Mouse (Mus musculus) kidney, postnatal 0 days (tissue): ENCODE measurements at regions not wholly inside any gene's neighbourhood (a gene's known extent, or its start where the extent isn't known, plus 50 kb on each side); places are given as distances from the start of the nearest gene placed in this dataset.
A peak's percentile ranks its signal among the peaks of the same experiment; 100 is the strongest.

Experiments used
- ATAC-seq: fragments of 200-750 bp; cut with Nextera tagmentation; replicated peaks from 2 replicates; pipeline ENCODE4 v1.8.0; 2017; ENCODE audit warnings: low read depth, moderate number of reproducible peaks, moderate TSS enrichment, moderate library complexity; ENCODE audit not compliant: low FRiP score
- DNase-seq: peaks from one replicate; pipeline ENCODE4 v3.0.0-alpha.2; 2016; ENCODE audit warnings: low spot score
- H3K27ac ChIP-seq: fragments of 300-500 bp; sonication (generic); 2 replicates; pipeline ENCODE4 v1.5.1; 2014; ENCODE audit warnings: mild to moderate bottlenecking
- H3K27me3 ChIP-seq: fragments of 300-500 bp; sonication (generic); 2 replicates; pipeline ENCODE4 v1.6.1; 2014; ENCODE audit warnings: low read length, mixed read lengths; ENCODE audit not compliant: insufficient read depth
- H3K36me3 ChIP-seq: fragments of 300-500 bp; sonication (generic); 2 replicates; pipeline ENCODE4 v1.6.1; 2014; ENCODE audit warnings: low read length, mixed read lengths; ENCODE audit not compliant: insufficient read depth
- H3K4me1 ChIP-seq: fragments of 300-500 bp; sonication (generic); replicated peaks from 2 replicates; pipeline ENCODE4 v1.6.1; 2014; ENCODE audit warnings: antibody characterized with exemption, low read length, mixed read lengths; ENCODE audit not compliant: insufficient read depth
- H3K4me2 ChIP-seq: fragments of 300-500 bp; sonication (generic); 2 replicates; pipeline ENCODE4 v1.6.1; 2014; ENCODE audit warnings: mild to moderate bottlenecking, low read length, moderate library complexity, mixed read lengths
- H3K4me3 ChIP-seq: fragments of 300-500 bp; sonication (generic); replicated peaks from 2 replicates; pipeline ENCODE4 v1.5.1; 2014; ENCODE audit warnings: low read depth, low read length
- H3K9ac ChIP-seq: fragments of 300-500 bp; sonication (generic); 2 replicates; pipeline ENCODE4 v1.6.1; 2014; ENCODE audit warnings: low read depth, low read length
- H3K9me3 ChIP-seq: fragments of 300-500 bp; sonication (generic); replicated peaks from 2 replicates; pipeline ENCODE4 v1.6.1; 2016; ENCODE audit warnings: low read length, inconsistent platforms, mixed read lengths
- CTCF ChIP-seq: IDR thresholded peaks from 2 replicates; pipeline ENCODE4 v1.5.1; 2016; ENCODE audit warnings: antibody characterized with exemption, low read depth, mild to moderate bottlenecking, moderate library complexity
- WGBS: fragments of 180-500 bp; shearing (Covaris S2); extraction: QIAGEN DNeasy Blood & Tissue Kit; methylation state at CpG from one replicate; pipeline ENCODE4 v1.1.7; 2014; 5-methylcytosine and 5-hydroxymethylcytosine counted together

DNA sequence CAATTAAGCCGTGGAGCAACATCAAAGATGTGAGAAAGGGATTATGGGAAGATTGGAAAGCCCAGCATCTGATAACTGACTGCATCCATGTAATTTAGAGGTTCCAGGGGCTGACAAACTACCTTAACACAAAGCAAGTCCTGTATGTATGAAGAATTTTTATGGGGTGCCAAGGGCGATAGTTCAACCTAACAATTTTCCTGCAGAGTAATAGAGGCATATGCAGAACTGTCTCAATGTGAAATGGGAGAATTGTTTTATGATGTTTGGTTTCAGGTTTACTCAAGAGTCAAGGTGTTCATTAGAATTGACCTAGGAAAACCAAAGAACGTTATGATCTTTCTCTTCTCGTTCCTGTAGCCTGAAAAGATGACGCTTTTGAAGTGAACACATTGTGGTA, 184.1 kb downstream of the Ptprc start:
- no peak overlapping the region for H3K9ac ChIP-seq
- no peak overlapping the region for H3K4me3 ChIP-seq
- H3K27ac ChIP-seq: no peak overlapping the region
- ATAC-seq (no peak), DNase-seq (no peak)
- 77% methylated on average over 5 of the region's 5 CpGs for whole genome bisulfite sequencing
- no peaks in the 10 kb centered on the region for H3K36me3 ChIP-seq
- H3K4me2 ChIP-seq: no peak overlapping the region
- no peaks in the 10 kb centered on the region for H3K4me1 ChIP-seq
- no peaks in the 10 kb centered on the region for H3K9me3 ChIP-seq
- no peaks in the 10 kb centered on the region for H3K27me3 ChIP-seq
- TF ChIP-seq CTCF: no peak

DNA sequence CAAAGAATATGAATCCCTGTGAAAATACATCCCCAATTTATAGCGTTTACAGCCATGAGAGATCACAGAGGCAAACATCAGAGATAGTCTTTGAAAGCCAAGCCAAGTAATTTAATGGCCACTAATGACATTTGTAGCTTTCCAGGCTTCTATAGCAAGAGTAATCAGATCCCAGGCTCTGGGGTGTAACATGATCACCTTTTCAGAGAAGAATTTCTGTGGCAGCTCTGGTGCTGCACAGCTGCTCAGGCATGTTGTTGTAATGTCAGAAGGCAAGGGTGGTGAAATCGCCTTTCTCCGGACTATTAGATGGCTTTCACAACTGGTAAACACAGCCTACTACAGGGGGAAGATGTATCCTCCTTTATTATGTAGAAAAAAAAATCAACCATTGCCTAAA, 202.1 kb downstream of the Ptprc start:
- peak; percentile 79 for DNase-seq
- no peak overlapping the region for H3K4me3 ChIP-seq
- 17% methylated on average over 3 of the region's 3 CpGs for WGBS
- H3K27me3 ChIP-seq: no peaks in the 10 kb centered on the region
- no peaks in the 10 kb centered on the region for H3K4me1 ChIP-seq
- H3K9me3 ChIP-seq: no peaks in the 10 kb centered on the region
- no peak overlapping the region for H3K9ac ChIP-seq
- no peak for TF ChIP-seq CTCF
- no peak overlapping the region for H3K4me2 ChIP-seq
- no peaks in the 10 kb centered on the region for H3K36me3 ChIP-seq
- H3K27ac ChIP-seq: no peak overlapping the region
- ATAC-seq: peak; percentile 72; the same call in 1 of the 2 replicates

DNA sequence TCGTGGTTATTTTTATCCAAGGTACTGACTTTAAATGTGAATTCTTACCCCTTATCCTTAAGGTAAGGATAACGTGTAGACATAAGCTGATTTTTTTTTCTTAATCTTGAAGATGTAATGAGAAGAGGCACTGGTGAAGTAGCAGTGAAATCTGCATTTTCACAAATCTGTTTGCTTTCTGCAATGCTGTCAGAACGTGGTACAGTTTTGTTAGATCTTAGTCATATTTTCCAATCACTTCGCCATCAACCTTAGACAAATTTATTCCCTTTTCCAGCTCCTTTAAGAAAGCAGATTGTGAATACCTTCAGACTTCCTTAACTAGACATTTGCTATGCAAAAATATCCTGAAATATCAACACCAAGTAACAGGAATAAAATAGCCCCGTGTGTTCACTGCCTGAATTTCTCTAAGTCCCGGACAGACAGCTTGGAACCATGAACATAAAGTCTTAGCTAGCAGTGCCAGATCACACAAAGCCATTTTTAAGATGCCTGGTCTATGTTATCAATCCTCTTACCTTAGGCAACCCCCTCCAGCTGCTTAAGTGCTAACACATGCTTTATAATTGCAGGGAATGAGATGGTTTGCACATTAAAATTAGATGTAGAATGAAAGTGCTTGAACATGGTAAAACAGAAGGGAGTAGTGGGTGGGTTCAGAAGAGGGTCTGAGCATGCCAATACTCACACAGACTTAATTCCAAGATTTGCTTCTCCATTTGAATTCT, 202.7 kb downstream of the Ptprc start:
- Histone ChIP-seq H3K36me3 (no peaks in the 10 kb centered on the region), H3K9me3 (no peaks in the 10 kb centered on the region), H3K27me3 (no peaks in the 10 kb centered on the region), H3K9ac (no peak overlapping the region), H3K4me2 (no peak overlapping the region), H3K4me1 (no peaks in the 10 kb centered on the region), H3K27ac (no peak overlapping the region), H3K4me3 (no peak overlapping the region)
- WGBS: 61% methylated on average over 6 of the region's 6 CpGs
- peak; percentile 9 for DNase-seq
- no peak for ATAC-seq
- TF ChIP-seq CTCF: no peak

DNA sequence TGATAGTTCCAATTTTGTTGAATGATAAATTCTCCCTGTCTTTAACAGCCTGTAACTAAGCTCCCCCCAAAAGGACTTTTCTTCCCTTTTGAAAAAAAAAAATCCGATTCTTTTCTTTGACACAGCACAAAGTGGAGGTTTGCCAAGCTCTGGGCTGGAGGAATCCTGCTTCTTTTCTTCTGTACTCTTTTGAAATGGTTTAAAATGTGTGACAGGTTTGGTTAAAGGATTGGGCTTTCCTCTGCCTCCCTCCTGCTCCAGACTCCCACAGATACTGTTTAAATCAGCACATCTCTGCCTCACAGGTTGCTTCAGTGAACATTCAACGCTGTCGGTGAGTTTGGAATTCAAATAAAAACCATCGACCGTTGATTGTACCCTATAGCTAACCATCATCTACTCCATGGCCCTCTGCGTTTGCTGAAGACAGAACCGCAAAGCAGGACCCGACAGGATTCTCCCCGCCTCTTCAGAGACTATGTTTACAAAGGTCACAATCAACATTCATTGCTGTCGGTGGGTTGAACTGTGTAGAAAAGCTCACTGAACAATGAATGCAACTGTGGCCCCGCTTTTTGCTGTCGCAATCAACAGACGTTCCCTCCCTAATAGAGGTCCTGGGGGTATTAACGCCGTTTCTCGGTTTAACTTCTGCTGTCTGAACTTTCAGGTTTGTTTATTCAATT, 209.2 kb downstream of the Ptprc start:
- Histone ChIP-seq H3K4me1 (no peaks in the 10 kb centered on the region), H3K27me3 (no peaks in the 10 kb centered on the region), H3K9me3 (no peaks in the 10 kb centered on the region), H3K36me3 (0 out of 2 replicates have a peak, but pooled peaks cover 10% of the 10 kb centered on the region), H3K4me3 (no peak overlapping the region), H3K4me2 (no peak overlapping the region), H3K27ac (no peak overlapping the region), H3K9ac (no peak overlapping the region)
- WGBS: 71% methylated on average over 16 of the region's 16 CpGs
- TF ChIP-seq CTCF: no peak
- no peak for ATAC-seq
- DNase-seq: no peak

DNA sequence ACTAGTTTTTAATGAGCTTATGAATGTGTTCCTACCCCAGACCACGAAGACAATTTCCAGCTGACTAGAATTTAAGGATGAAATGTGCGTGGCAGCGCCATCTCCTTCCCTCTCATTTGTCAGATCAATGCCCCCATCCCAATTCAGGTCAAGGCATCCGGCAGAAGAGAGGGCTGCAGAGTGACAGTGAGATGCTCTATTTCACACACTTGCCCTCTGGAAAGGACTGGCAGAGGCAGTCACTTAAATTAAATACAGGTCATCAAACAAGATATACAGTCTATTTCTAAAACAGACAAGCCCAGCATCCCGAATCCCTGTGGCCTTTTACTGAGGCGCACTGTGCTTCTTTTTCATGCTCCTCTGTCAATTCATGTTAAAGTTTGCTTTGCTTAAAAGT, 211.9 kb downstream of the Ptprc start:
- WGBS: 51% methylated on average over 6 of the region's 6 CpGs
- Histone ChIP-seq H3K9me3 (no peaks in the 10 kb centered on the region), H3K36me3 (0 out of 2 replicates have a peak, but pooled peaks cover 10% of the 10 kb centered on the region)

DNA sequence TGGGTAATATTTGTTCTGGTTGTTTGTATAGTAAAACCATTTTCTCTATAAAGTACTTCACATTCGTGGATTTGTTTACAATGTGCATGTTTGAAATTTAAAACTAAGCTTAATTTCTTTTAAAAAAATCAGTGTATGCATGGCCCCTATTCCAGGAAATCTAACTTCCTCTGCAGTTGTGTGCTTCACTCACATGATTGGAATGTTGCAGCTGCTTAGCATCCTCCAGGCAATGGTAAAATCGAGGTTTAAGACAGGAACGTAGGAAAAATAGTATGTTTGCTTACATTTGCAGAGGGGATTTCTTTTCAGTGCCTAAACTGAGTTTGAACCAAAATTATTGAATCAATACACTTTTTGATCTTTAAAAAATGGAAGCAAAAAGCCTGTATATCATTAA, 217.5 kb downstream of the Ptprc start:
- no peaks in the 10 kb centered on the region for H3K9me3 ChIP-seq
- TF ChIP-seq CTCF: no peak
- no peak for ATAC-seq
- 0 out of 2 replicates have a peak, but pooled peaks cover 5% of the 10 kb centered on the region for H3K36me3 ChIP-seq
- no peak overlapping the region for H3K4me2 ChIP-seq
- H3K9ac ChIP-seq: no peak overlapping the region
- no peaks in the 10 kb centered on the region for H3K27me3 ChIP-seq
- DNase-seq: peak; percentile 47
- H3K4me1 ChIP-seq: no peaks in the 10 kb centered on the region
- H3K27ac ChIP-seq: no peak overlapping the region
- no peak overlapping the region for H3K4me3 ChIP-seq
- WGBS: 58% methylated on average over 3 of the region's 3 CpGs

More for the DNA sequence above, 211.9 kb downstream of the Ptprc start:
- DNase-seq (no peak), ATAC-seq (no peak)
- Histone ChIP-seq H3K4me1 (no peaks in the 10 kb centered on the region), H3K4me3 (no peak overlapping the region), H3K27ac (no peak overlapping the region), H3K27me3 (no peaks in the 10 kb centered on the region), H3K9ac (no peak overlapping the region), H3K4me2 (no peak overlapping the region)
- no peak for TF ChIP-seq CTCF
